Mouse (Mus musculus) heart, postnatal 0 days (tissue): ENCODE data around the gene Zc2hc1c.

ENCODE experiments used
- CTCF ChIP-seq: IDR thresholded peaks from 2 replicates; pipeline ENCODE4 v1.5.1; 2016; ENCODE audit warnings: antibody characterized with exemption, control low read depth, low read depth
- EP300 ChIP-seq: IDR thresholded peaks from 2 replicates; pipeline ENCODE4 v1.6.1; 2016; ENCODE audit warnings: antibody characterized with exemption, low read depth

- TF ChIP-seq CTCF (no peak), EP300 (no peak)
Measured at GRCm38 (mm10) chr12:85252083-85252482, 36.3 kb upstream of the Zc2hc1c start.
